Mouse (Mus musculus): Measurements from ENCODE around the gene Chp2.

DNA sequence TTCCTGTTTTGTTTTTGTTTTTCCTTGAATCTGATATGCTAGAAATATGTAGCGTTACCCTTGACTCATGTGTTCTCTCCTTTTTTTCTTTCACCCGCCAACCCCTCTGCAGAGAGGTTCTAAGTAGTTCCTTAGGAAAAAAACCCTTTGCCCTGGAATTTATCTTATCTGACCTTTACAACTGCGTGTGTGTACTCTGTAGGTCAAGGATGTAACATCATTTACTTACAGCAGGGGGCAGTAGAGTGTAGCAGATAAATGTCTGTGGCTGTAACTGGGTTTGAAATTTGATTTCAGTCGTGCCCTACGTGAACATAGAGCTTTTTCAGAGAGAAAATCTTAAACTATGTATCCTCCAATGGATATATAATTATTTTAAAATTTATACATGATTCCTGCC is 20.0 kb upstream of the Chp2 start:
- TF ChIP-seq CTCF (conservative IDR thresholded peaks at IDR 0.05; ENCODE audit: insufficient read depth, insufficient read length, low read depth, low read length) = peak; percentile 32
- no peak for TF ChIP-seq POLR2A (IDR thresholded peaks at IDR 0.05; ENCODE audit: low read depth, low read length)
